Mouse (Mus musculus) C2C12 (cell line): ENCODE results near the gene Gm11938. TPM values are rescaled to one million over a fixed set of nuclear protein-coding genes. Genes with fewer than 3 reads are reported as not detected.
"Not testable (repeated sequence)": the region's sequence is repeated elsewhere in the genome, so short reads cannot be mapped to it uniquely, and the experiment has no call there.

Experiments used
- H3K27me3 ChIP-seq: one replicate; pipeline ENCODE4 v1.6.1; 2011; ENCODE audit not compliant: control insufficient read depth, insufficient read depth, insufficient read length
- H3K36me3 ChIP-seq: one replicate; pipeline ENCODE4 v1.6.1; 2011; ENCODE audit not compliant: control insufficient read depth, insufficient read depth
- H3K4me3 ChIP-seq: one replicate; pipeline ENCODE4 v1.5.1; 2011; ENCODE audit warnings: mild to moderate bottlenecking, control low read depth; ENCODE audit not compliant: poor library complexity, insufficient read depth, severe bottlenecking
- H3K79me2 ChIP-seq: one replicate; pipeline ENCODE4 v1.6.1; 2011; ENCODE audit not compliant: control insufficient read depth, insufficient read depth
- H3K79me3 ChIP-seq: one replicate; pipeline ENCODE4 v1.6.1; 2011; ENCODE audit warnings: low read depth, control low read depth
- H3ac ChIP-seq: one replicate; pipeline ENCODE3; 2011; ENCODE audit warnings: low read depth; ENCODE audit not compliant: control insufficient read depth, insufficient read length
- CEBPB ChIP-seq: IDR thresholded peaks from one replicate; pipeline ENCODE4 v1.6.1; 2011; ENCODE audit warnings: low read depth, mild to moderate bottlenecking, control low read depth, moderate library complexity
- CTCF ChIP-seq: IDR thresholded peaks from one replicate; pipeline ENCODE4 v1.5.1; 2011; ENCODE audit not compliant: control insufficient read depth, insufficient read depth, insufficient read length
- FOSL1 ChIP-seq: IDR thresholded peaks from one replicate; pipeline ENCODE4 v1.8.0; 2011; ENCODE audit warnings: mild to moderate bottlenecking, low read length; ENCODE audit not compliant: poor library complexity, insufficient read depth, severe bottlenecking
- MAX ChIP-seq: IDR thresholded peaks from one replicate; pipeline ENCODE4 v1.6.1; 2011; ENCODE audit warnings: mild to moderate bottlenecking, control low read depth
- MYOD1 ChIP-seq: IDR thresholded peaks from one replicate; pipeline ENCODE4 v1.6.1; 2011; ENCODE audit warnings: low read depth; ENCODE audit not compliant: control insufficient read depth, insufficient read length
- MYOG ChIP-seq: IDR thresholded peaks from one replicate; pipeline ENCODE4 v1.6.1; 2011; ENCODE audit not compliant: control insufficient read depth, insufficient read length; ENCODE audit errors: extremely low read depth
- USF1 ChIP-seq: IDR thresholded peaks from one replicate; pipeline ENCODE4 v1.6.1; 2011; ENCODE audit warnings: low read depth, mild to moderate bottlenecking, control low read depth, moderate library complexity
- polyA plus RNA-seq: library from polyadenylated mRNA; unstranded; fragments of >200 nt; fragmentation: generic; extraction: Trizol; gene quantifications from one replicate; pipeline ENCODE4 v1.2.1, GENCODE M21; 2012; ENCODE audit warnings: missing spikeins

Gm11938 gene
- polyA plus RNA-seq, 1 experiment, result not detected

GRCm38 (mm10) chr11:99614796-99615363 is 11.8 kb upstream of the Gm11938 start, which contains the start of gene Krtap2-4:
Krtap2-4 (minus strand) TSS chr11:99614846.
- no peaks in the 10 kb centered on the region for H3K36me3 ChIP-seq
- H3K79me3 ChIP-seq, result no peaks in the 10 kb centered on the region
- no peaks in the 10 kb centered on the region for H3K79me2 ChIP-seq
- TF ChIP-seq MYOD1 (no peak), CEBPB (no peak), CTCF (no peak), MYOG (no peak), MAX (no peak), FOSL1 (no peak), USF1 (no peak)
- H3K4me3 ChIP-seq, result no peak within 1 kb of the TSS
- H3K27me3 ChIP-seq, result no peaks in the 10 kb centered on the region
- H3ac ChIP-seq, result no peak within 1 kb of the TSS

DNA sequence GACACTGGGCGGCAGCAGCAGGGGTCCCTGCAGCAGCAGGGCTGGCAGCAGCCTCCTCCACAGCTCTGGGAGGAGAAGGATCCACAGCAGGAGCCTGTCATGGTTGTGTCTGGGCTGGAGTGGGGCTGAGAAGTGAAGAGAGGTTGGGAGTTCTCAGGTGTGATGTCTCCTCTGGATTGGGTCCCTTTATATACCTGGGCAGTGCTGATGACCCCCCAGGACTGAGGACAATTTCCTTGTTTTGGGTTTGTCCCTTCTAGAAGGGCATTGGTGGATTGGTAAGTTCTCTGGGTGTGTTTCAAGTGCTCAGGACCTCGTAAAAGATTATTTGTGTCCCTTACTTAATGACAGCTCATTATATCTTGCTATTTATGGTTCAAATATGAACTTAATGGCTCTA is 7.0 kb upstream of the Gm11938 start, which contains the start of gene Gm11937:
Gene Gm11937, minus strand, starts transcription at position 101 of the 400 bp plus-strand sequence.
- H3K27me3 ChIP-seq, H3K36me3 ChIP-seq, H3ac ChIP-seq, H3K79me2 ChIP-seq, H3K79me3 ChIP-seq, H3K4me3 ChIP-seq: not testable (repeated sequence)

- Histone ChIP-seq H3K79me3 (no peaks in the 10 kb centered on the region), H3K36me3 (no peaks in the 10 kb centered on the region), H3K79me2 (no peaks in the 10 kb centered on the region), H3K27me3 (no peaks in the 10 kb centered on the region), H3K4me3 (no peak overlapping the region), H3ac (no peak overlapping the region)
- no peak for TF ChIP-seq CTCF
- no peak for TF ChIP-seq MYOG
- no peak for TF ChIP-seq CEBPB
- no peak for TF ChIP-seq FOSL1
- TF ChIP-seq MYOD1, result no peak
- TF ChIP-seq MAX, result no peak
- no peak for TF ChIP-seq USF1
Observed at GRCm38 (mm10) chr11:99609126-99609525, 6.0 kb upstream of the Gm11938 start.

DNA sequence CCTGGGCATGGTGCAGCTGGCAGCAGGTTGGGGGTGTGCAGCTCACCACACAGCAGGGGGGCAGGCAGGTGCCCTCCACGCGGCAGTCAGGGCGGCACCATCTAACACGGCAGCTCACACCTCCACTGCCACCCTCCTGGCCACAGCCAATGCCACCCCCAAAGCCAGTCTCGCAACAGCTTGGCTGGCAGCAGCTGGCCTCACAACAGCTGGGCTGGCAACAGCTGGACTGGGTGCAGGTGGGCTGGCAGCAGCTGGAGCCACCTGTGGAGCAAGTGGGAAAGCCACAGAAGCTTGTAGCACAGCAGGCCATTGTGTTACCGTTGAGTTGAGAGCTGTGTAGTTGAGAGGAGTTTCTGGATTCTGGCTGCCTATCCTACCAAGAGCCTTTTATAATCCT is 5.4 kb downstream of the Gm11938 start, which contains the start of gene Krtap9-3:
Gene Krtap9-3, minus strand, starts transcription at position 364 of the 400 bp plus-strand sequence.
- not testable (repeated sequence) for H3K79me2 ChIP-seq, H3ac ChIP-seq, H3K79me3 ChIP-seq, H3K4me3 ChIP-seq, H3K36me3 ChIP-seq, H3K27me3 ChIP-seq
- TF ChIP-seq MYOD1, result peak; percentile 88

DNA sequence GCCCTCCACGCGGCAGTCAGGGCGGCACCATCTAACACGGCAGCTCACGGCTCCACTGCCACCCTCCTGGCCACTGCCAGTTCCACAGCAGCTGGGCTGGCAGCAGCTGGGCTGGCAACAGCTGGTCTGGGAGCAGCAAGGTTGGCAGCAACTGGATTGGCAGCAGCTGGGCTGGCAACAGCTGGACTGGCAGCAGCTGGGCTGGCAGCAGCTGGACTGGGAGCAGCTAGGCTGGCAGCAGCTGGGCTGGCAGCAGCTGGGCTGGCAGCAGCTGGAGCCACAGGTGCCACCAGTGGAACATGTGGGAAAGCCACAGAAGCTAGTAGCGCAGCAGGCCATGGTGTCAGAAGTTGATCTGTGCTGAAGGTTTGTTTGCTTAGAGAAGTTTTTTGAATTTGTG is 12.1 kb downstream of the Gm11938 start, which contains the start of gene Krtap1-3:
Gene Krtap1-3, minus strand, starts transcription at position 359 of the 400 bp plus-strand sequence.
- H3K79me3 ChIP-seq, result no peaks in the 10 kb centered on the region
- H3K79me2 ChIP-seq, result no peaks in the 10 kb centered on the region
- H3ac ChIP-seq, result no peak within 1 kb of the TSS
- H3K4me3 ChIP-seq, result no peak within 1 kb of the TSS
- no peaks in the 10 kb centered on the region for H3K36me3 ChIP-seq
- no peaks in the 10 kb centered on the region for H3K27me3 ChIP-seq
- TF ChIP-seq MYOD1 (peak; percentile 96), CEBPB (no peak)

- H3K4me3 ChIP-seq, result no peak overlapping the region
- no peaks in the 10 kb centered on the region for H3K27me3 ChIP-seq
- H3K36me3 ChIP-seq, result no peaks in the 10 kb centered on the region
- no peaks in the 10 kb centered on the region for H3K79me3 ChIP-seq
- TF ChIP-seq MYOG (no peak), FOSL1 (no peak), CEBPB (no peak)
- no peak overlapping the region for H3ac ChIP-seq
- H3K79me2 ChIP-seq, result no peaks in the 10 kb centered on the region
Observed at GRCm38 (mm10) chr11:99585096-99585495, 18.0 kb downstream of the Gm11938 start.
